Mouse (Mus musculus) embryonic fibroblast, embryonic 13.5 days (primary cell): ENCODE results near the gene Wdfy3.

ENCODE experiments used
- CTCF ChIP-seq: IDR thresholded peaks from 2 replicates; pipeline ENCODE4 v1.5.1; 2011; ENCODE audit warnings: mild to moderate bottlenecking, control low read depth, low read length, moderate library complexity, borderline replicate concordance; ENCODE audit not compliant: insufficient read depth
- POLR2A ChIP-seq: IDR thresholded peaks from 2 replicates; pipeline ENCODE4 v1.6.1; 2011; ENCODE audit warnings: low read depth, mild to moderate bottlenecking, control low read depth, low read length, moderate library complexity

DNA sequence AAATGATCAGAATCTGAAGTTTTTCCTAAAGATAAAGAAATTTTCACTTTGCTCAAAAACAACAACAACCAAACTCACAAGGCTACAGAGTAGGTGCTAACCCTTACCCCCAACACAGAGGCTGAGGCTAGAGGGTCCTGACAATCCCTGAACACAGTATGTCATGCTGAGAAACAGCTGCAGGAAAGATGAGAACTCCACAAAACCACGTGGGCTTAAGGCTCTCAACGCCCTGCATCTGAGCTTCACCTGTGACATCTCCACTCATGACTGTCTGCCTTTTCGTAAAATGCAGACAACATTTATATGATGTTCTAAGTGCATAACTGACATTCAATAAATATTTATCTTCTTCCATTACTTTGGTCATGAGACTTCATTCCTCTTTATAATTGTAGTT is 83.0 kb downstream of the Wdfy3 start:
- no peak for TF ChIP-seq CTCF
- no peak for TF ChIP-seq POLR2A
